Mouse (Mus musculus): ENCODE results near the gene Irf6.

- no peak for TF ChIP-seq POLR2A (IDR thresholded peaks at IDR 0.05; ENCODE audit: insufficient read depth, low read length)
- TF ChIP-seq EP300 (IDR thresholded peaks at IDR 0.05; ENCODE audit: insufficient read depth, low read depth, low read length) = no peak
- no peak for TF ChIP-seq CTCF (IDR thresholded peaks at IDR 0.05; ENCODE audit: low read depth, low read length)
Measured at GRCm38 (mm10) chr1:193153561-193153960, 650 bp downstream of the Irf6 start.
